Mouse (Mus musculus) midbrain, postnatal 0 days (tissue): ENCODE measurements around the gene Gm3417. TPM values are rescaled to one million over a fixed set of nuclear protein-coding genes. Genes with fewer than 3 reads are reported as not detected.
"Not testable (repeated sequence)": the region's sequence is repeated elsewhere in the genome, so short reads cannot be mapped to it uniquely, and the experiment has no call there.

Experiments used
- ATAC-seq: fragments of 200-750 bp; cut with Nextera tagmentation; 2 replicates; pipeline ENCODE4 v1.8.0; 2017; ENCODE audit warnings: moderate number of reproducible peaks, mild to moderate bottlenecking, moderate TSS enrichment, moderate library complexity; ENCODE audit not compliant: low FRiP score
- DNase-seq: peaks from one replicate; pipeline ENCODE4 v3.0.0-alpha.2; 2015; ENCODE audit warnings: low spot score
- H3K27ac ChIP-seq: fragments of 300-500 bp; sonication (generic); 2 replicates; pipeline ENCODE4 v1.5.1; 2014; ENCODE audit warnings: low read depth, mild to moderate bottlenecking, low read length, mixed read lengths
- H3K27me3 ChIP-seq: fragments of 300-500 bp; sonication (generic); 2 replicates; pipeline ENCODE4 v1.6.1; 2014; ENCODE audit warnings: low read length, control low read depth, mixed read lengths; ENCODE audit not compliant: insufficient read depth
- H3K36me3 ChIP-seq: fragments of 300-500 bp; sonication (generic); 2 replicates; pipeline ENCODE4 v1.6.1; 2014; ENCODE audit warnings: low read length, control low read depth, mixed read lengths; ENCODE audit not compliant: insufficient read depth
- H3K4me1 ChIP-seq: fragments of 300-500 bp; sonication (generic); 2 replicates; pipeline ENCODE4 v1.6.1; 2014; ENCODE audit warnings: mild to moderate bottlenecking, control low read depth, antibody characterized with exemption, low read length, mixed read lengths; ENCODE audit not compliant: insufficient read depth
- H3K4me2 ChIP-seq: fragments of 300-500 bp; sonication (generic); 2 replicates; pipeline ENCODE4 v1.6.1; 2014; ENCODE audit warnings: low read depth, mild to moderate bottlenecking, low read length, mixed read lengths; ENCODE audit not compliant: poor library complexity, severe bottlenecking
- H3K4me3 ChIP-seq: fragments of 300-500 bp; sonication (generic); 2 replicates; pipeline ENCODE4 v1.5.1; 2014; ENCODE audit warnings: low read depth, mild to moderate bottlenecking, low read length, moderate library complexity
- H3K9ac ChIP-seq: fragments of 300-500 bp; sonication (generic); replicated peaks from 2 replicates; pipeline ENCODE4 v1.6.1; 2014; ENCODE audit warnings: mild to moderate bottlenecking, low read length, moderate library complexity, mixed read lengths; ENCODE audit not compliant: poor library complexity, severe bottlenecking
- H3K9me3 ChIP-seq: fragments of 300-500 bp; sonication (generic); 2 replicates; pipeline ENCODE4 v1.6.1; 2016; ENCODE audit warnings: low read length, control low read depth
- CTCF ChIP-seq: IDR thresholded peaks from 2 replicates; pipeline ENCODE4 v1.5.1; 2016; ENCODE audit warnings: antibody characterized with exemption, mild to moderate bottlenecking
- WGBS: fragments of 180-500 bp; shearing (Covaris S2); extraction: QIAGEN DNeasy Blood & Tissue Kit; methylation state at CpG from one replicate; pipeline ENCODE4 v1.1.7; 2014; 5-methylcytosine and 5-hydroxymethylcytosine counted together
- polyA plus RNA-seq: library from polyadenylated mRNA; unstranded; fragments of >200 nt; fragmentation: Nextera tagmentation; extraction: Ambion mirVana; gene quantifications from 2 replicates; pipeline ENCODE4 v1.2.1, GENCODE M21; 2015
- total RNA-seq: library from RNA; depleted of rRNA; stranded (reverse); fragments of >200 nt; gene quantifications from 2 replicates; pipeline ENCODE4 v1.2.3, GENCODE M21; 2014

Gene Gm3417
- total and polyA plus RNA-seq, 2 experiments from 2014 or later = 0.86 TPM; not detected in 1

GRCm38 (mm10) chr17:14943729-14944059, 34.9 kb downstream of the Gm3417 start:
- Histone ChIP-seq H3K36me3 (peaks cover 9% of the 10 kb centered on the region; the same call in 1 of the 2 replicates), H3K4me3 (peak overlapping the region; percentile 81), H3K9me3 (no peaks in the 10 kb centered on the region), H3K4me2 (peak overlapping the region; percentile 92), H3K27ac (peak overlapping the region; percentile 78; the same call in 1 of the 2 replicates), H3K9ac (peak overlapping the region; percentile 90), H3K4me1 (peaks cover 10% of the 10 kb centered on the region; the same call in 1 of the 2 replicates), H3K27me3 (no peaks in the 10 kb centered on the region)
- ATAC-seq (no peak), DNase-seq (peak; percentile 6)
- TF ChIP-seq CTCF = no peak
- WGBS = 24% methylated on average over 16 of the region's 16 CpGs

- peaks cover 6% of the 10 kb centered on the region; the same call in 1 of the 2 replicates for H3K36me3 ChIP-seq
These were observed 35.4 kb downstream of the Gm3417 start, which contains the start of the genes Wdr27 and 1600012H06Rik for GRCm38 (mm10) chr17:14943009-14943728. TSS of gene Wdr27 (minus strand) at chr17:14943158. TSS of gene 1600012H06Rik (plus strand) at chr17:14943184.

GRCm38 (mm10) chr17:14942181-14942580, 36.4 kb downstream of the Gm3417 start:
- not testable (repeated sequence) for H3K4me1 ChIP-seq, H3K9me3 ChIP-seq, H3K9ac ChIP-seq, H3K36me3 ChIP-seq, H3K27me3 ChIP-seq, H3K27ac ChIP-seq, DNase-seq, ATAC-seq
- 69% methylated on average over 6 of the region's 6 CpGs for WGBS
- Histone ChIP-seq H3K4me3 (peak overlapping the region; percentile 81), H3K4me2 (peak overlapping the region; percentile 92)

More at GRCm38 (mm10) chr17:14943009-14943728, 35.4 kb downstream of the Gm3417 start, which contains the start of the genes Wdr27 and 1600012H06Rik:
- peak within 1 kb of the TSS; percentile 90 for H3K9ac ChIP-seq
- ATAC-seq (peak; percentile 99), DNase-seq (peak; percentile 99)
- H3K27me3 ChIP-seq = no peaks in the 10 kb centered on the region
- WGBS = under 1% methylated on average over 51 of the region's 54 CpGs
- H3K27ac ChIP-seq = peak within 1 kb of the TSS; percentile 78
- H3K4me1 ChIP-seq = peaks cover 10% of the 10 kb centered on the region; the same call in 1 of the 2 replicates
- H3K4me3 ChIP-seq = peak within 1 kb of the TSS; percentile 81
- 0 out of 2 replicates have a peak, but pooled peaks have one; percentile 6 for TF ChIP-seq CTCF
- H3K9me3 ChIP-seq = no peaks in the 10 kb centered on the region
- peak within 1 kb of the TSS; percentile 92 for H3K4me2 ChIP-seq

- Histone ChIP-seq H3K27ac (no peak overlapping the region), H3K27me3 (no peaks in the 10 kb centered on the region), H3K9me3 (no peaks in the 10 kb centered on the region), H3K4me2 (no peak overlapping the region), H3K4me3 (no peak overlapping the region), H3K4me1 (no peaks in the 10 kb centered on the region), H3K9ac (no peak overlapping the region), H3K36me3 (no peaks in the 10 kb centered on the region; the same call in 1 of the 2 replicates)
- no peak for TF ChIP-seq CTCF
- DNase-seq (no peak), ATAC-seq (no peak)
- WGBS = 67% methylated on average over 5 of the region's 5 CpGs
These were observed 42.6 kb downstream of the Gm3417 start for GRCm38 (mm10) chr17:14935841-14936605.

GRCm38 (mm10) chr17:14935280-14935679, 43.3 kb downstream of the Gm3417 start:
- not testable (repeated sequence) for H3K4me3 ChIP-seq, H3K36me3 ChIP-seq, H3K27me3 ChIP-seq, ATAC-seq, DNase-seq, H3K9me3 ChIP-seq, H3K27ac ChIP-seq, H3K9ac ChIP-seq, H3K4me2 ChIP-seq, H3K4me1 ChIP-seq
- 83% methylated on average over 12 of the region's 14 CpGs for WGBS

GRCm38 (mm10) chr17:14931469-14931868, 47.1 kb downstream of the Gm3417 start:
- ATAC-seq (no peak), DNase-seq (no peak)
- Histone ChIP-seq H3K4me1 (no peaks in the 10 kb centered on the region), H3K27me3 (no peaks in the 10 kb centered on the region), H3K9me3 (no peaks in the 10 kb centered on the region), H3K4me2 (no peak overlapping the region), H3K4me3 (no peak overlapping the region), H3K36me3 (no peaks in the 10 kb centered on the region), H3K27ac (no peak overlapping the region), H3K9ac (no peak overlapping the region)
- 85% methylated on average over 5 of the region's 5 CpGs for WGBS
- TF ChIP-seq CTCF = no peak
